Mouse (Mus musculus) neural tube, embryonic 11.5 days (tissue): ENCODE results near the gene Pde6g. TPM values are rescaled to one million over a fixed set of nuclear protein-coding genes. Genes with fewer than 3 reads are reported as not detected.

Experiments used
- ATAC-seq: fragments of 200-750 bp; cut with Nextera tagmentation; 2 replicates; pipeline ENCODE4 v1.8.0; 2017; ENCODE audit warnings: moderate number of reproducible peaks, mild to moderate bottlenecking, moderate TSS enrichment, moderate library complexity; ENCODE audit not compliant: insufficient read depth, low FRiP score, low TSS enrichment
- DNase-seq: peaks from one replicate; pipeline ENCODE4 v3.0.0-alpha.2; 2015; ENCODE audit warnings: low spot score
- H3K27ac ChIP-seq: fragments of 300-500 bp; sonication (generic); 2 replicates; pipeline ENCODE4 v1.5.1; 2014; ENCODE audit warnings: low read depth, mild to moderate bottlenecking, low read length
- H3K27me3 ChIP-seq: fragments of 300-500 bp; sonication (generic); 2 replicates; pipeline ENCODE4 v1.6.1; 2014; ENCODE audit warnings: mild to moderate bottlenecking, low read length, mixed read lengths; ENCODE audit not compliant: control insufficient read depth, insufficient read depth
- H3K36me3 ChIP-seq: fragments of 300-500 bp; sonication (generic); 2 replicates; pipeline ENCODE4 v1.6.1; 2014; ENCODE audit warnings: mild to moderate bottlenecking, low read length, moderate library complexity, mixed read lengths; ENCODE audit not compliant: control insufficient read depth, insufficient read depth
- H3K4me1 ChIP-seq: fragments of 300-500 bp; sonication (generic); 2 replicates; pipeline ENCODE4 v1.6.1; 2014; ENCODE audit warnings: low read length, mixed read lengths; ENCODE audit not compliant: control insufficient read depth, insufficient read depth
- H3K4me2 ChIP-seq: fragments of 300-500 bp; sonication (generic); 2 replicates; pipeline ENCODE4 v1.6.1; 2014; ENCODE audit warnings: low read depth, mild to moderate bottlenecking, moderate library complexity
- H3K4me3 ChIP-seq: fragments of 300-500 bp; sonication (generic); 2 replicates; pipeline ENCODE4 v1.5.1; 2014; ENCODE audit warnings: low read depth, low read length
- H3K9ac ChIP-seq: fragments of 300-500 bp; sonication (generic); 2 replicates; pipeline ENCODE4 v1.6.1; 2014; ENCODE audit warnings: mild to moderate bottlenecking, low read length
- H3K9me3 ChIP-seq: fragments of 300-500 bp; sonication (generic); 2 replicates; pipeline ENCODE4 v1.6.1; 2016; ENCODE audit warnings: low read length; ENCODE audit not compliant: control insufficient read depth
- WGBS: fragments of 180-500 bp; shearing (Covaris S2); extraction: QIAGEN DNeasy Blood & Tissue Kit; methylation state at CpG from one replicate; pipeline ENCODE4 v1.1.7; 2014; 5-methylcytosine and 5-hydroxymethylcytosine counted together
- polyA plus RNA-seq: library from polyadenylated mRNA; unstranded; fragments of >200 nt; fragmentation: Nextera tagmentation; extraction: Ambion mirVana; gene quantifications from 2 replicates; pipeline ENCODE4 v1.2.1, GENCODE M21; 2014

Gene Pde6g
- polyA plus RNA-seq, 1 experiment from 2014 or later: not detected

GRCm38 (mm10) chr11:120493351-120493750, 40.1 kb upstream of the Pde6g start:
- H3K4me2 ChIP-seq: peak overlapping the region; percentile 97
- H3K9ac ChIP-seq: peak overlapping the region; percentile 39; the same call in 1 of the 2 replicates
- no peak overlapping the region for H3K27ac ChIP-seq
- no peak for DNase-seq
- no peaks in the 10 kb centered on the region for H3K9me3 ChIP-seq
- H3K4me1 ChIP-seq: peaks cover 15% of the 10 kb centered on the region
- 62% methylated on average over 3 of the region's 3 CpGs for WGBS
- no peaks in the 10 kb centered on the region for H3K27me3 ChIP-seq
- 0 out of 2 replicates have a peak overlapping the region, but pooled peaks have one; percentile 88 for H3K4me3 ChIP-seq
- H3K36me3 ChIP-seq: peaks cover 18% of the 10 kb centered on the region
- no peak for ATAC-seq

DNA sequence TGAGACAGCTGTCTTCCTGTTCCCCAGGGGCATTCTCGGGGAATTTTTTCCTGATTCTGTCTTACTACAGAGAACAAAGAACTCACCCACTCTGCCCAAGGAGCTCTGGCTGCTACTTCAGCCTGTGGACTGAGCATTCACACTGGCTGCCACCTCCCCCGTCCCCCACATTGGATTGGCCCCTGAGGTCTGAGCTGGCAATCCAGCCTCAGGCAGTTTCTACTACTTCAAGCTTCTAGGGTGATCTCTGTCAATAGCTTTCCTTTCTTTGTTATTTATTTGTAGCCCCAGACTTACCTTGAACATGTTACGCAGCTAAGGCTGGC, 39.5 kb upstream of the Pde6g start:
- Histone ChIP-seq H3K9me3 (no peaks in the 10 kb centered on the region), H3K36me3 (peaks cover 14% of the 10 kb centered on the region), H3K27me3 (no peaks in the 10 kb centered on the region), H3K4me3 (peak overlapping the region; percentile 88), H3K9ac (peak overlapping the region; percentile 39; the same call in 1 of the 2 replicates), H3K4me2 (peak overlapping the region; percentile 97), H3K4me1 (peaks cover 15% of the 10 kb centered on the region), H3K27ac (no peak overlapping the region; the same call in 1 of the 2 replicates)
- WGBS: 27% methylated on average over 3 of the region's 3 CpGs
- DNase-seq: no peak
- no peak for ATAC-seq

- H3K4me1 ChIP-seq: peaks cover 15% of the 10 kb centered on the region
- peak overlapping the region; percentile 81 for H3K9ac ChIP-seq
- no peaks in the 10 kb centered on the region for H3K9me3 ChIP-seq
- peak overlapping the region; percentile 67 for H3K27ac ChIP-seq
- DNase-seq: peak; percentile 49
- ATAC-seq: peak; percentile 45
- peak overlapping the region; percentile 97 for H3K4me2 ChIP-seq
- peak overlapping the region; percentile 88 for H3K4me3 ChIP-seq
- H3K27me3 ChIP-seq: no peaks in the 10 kb centered on the region
- WGBS: 0% methylated on average over 43 of the region's 48 CpGs
- peaks cover 15% of the 10 kb centered on the region for H3K36me3 ChIP-seq
Measured at GRCm38 (mm10) chr11:120492024-120492877, 39.0 kb upstream of the Pde6g start.

DNA sequence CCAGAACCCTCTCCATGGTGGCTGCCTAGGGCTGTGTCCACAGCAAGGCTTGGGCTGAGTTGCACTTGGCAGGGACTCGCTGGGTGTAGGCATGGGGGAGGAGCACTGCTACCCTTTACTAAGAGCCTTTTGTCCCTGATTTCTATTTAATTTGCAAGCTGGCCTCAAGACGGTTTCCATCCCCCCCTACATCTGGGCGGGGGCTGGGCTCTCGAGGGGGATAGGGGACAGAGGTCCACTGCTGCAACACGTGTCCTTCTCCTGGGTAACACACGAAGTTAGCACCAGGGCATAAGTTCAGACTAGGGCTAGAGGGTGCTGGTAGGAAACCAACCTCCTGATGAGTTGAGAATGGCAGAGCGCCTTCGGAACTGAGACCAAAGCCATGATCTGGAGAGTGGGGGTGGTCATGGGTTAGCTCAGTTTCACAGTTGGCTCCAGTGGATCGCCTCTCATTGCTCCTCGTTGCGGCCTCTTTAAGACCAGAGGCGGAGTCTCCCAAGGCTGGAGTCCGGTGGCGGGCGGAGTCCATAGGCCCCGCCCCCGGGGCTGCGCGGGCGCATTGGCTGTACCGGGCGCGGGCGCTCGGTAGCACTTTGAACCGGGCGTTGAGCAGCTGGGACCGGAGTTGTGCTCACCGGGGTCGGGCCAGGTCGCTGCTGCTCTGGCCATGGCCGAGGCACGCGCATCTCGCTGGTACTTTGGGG, 38.2 kb upstream of the Pde6g start, which contains the start of gene Slc25a10:
Gene Slc25a10 (plus strand): TSS at position 524 of the 707 bp plus-strand sequence.
- Histone ChIP-seq H3K4me2 (peak within 1 kb of the TSS; percentile 97), H3K36me3 (peaks cover 17% of the 10 kb centered on the region), H3K9ac (peak within 1 kb of the TSS; percentile 81), H3K27me3 (no peaks in the 10 kb centered on the region), H3K4me3 (peak within 1 kb of the TSS; percentile 88), H3K27ac (peak within 1 kb of the TSS; percentile 67), H3K4me1 (peaks cover 15% of the 10 kb centered on the region), H3K9me3 (no peaks in the 10 kb centered on the region)
- ATAC-seq: peak; percentile 78
- WGBS: under 1% methylated on average over 35 of the region's 35 CpGs
- DNase-seq: peak; percentile 92

DNA sequence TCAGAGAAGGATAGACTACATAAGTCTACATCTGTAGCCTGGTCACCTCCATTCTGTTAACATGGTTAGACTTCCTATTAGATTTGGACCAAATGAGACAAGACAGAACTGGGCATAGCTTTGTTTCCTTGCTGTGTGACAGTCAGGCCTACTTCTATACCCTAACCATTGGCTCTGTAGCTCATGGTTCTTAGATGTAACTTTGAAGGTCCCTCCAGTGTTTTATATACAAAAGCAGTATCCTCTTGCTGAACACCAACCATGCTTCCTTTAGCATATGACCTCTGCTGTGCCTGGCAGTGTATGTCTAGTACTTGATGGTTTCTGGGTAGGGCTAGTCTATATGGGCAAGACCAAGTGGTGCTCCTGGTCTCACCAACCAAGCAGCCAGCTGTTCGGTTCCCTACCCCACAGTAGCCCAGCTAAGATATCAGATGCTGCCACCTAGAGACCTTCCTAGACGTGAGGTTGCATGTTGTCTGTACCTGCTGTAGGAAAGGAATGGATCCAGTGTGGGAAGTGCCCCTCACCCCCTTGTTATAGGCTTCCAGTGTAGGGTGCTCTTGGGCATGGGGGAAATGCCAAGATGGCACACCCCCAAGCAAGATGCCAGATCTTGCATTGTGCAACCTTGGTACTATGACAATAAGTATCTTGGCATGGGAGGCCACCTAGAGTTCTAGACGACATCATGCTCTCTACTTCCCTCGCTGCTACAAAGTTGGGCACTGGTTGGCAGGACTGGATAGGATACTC, 37.2 kb upstream of the Pde6g start:
- H3K27me3 ChIP-seq: no peaks in the 10 kb centered on the region
- no peak for ATAC-seq
- no peak overlapping the region for H3K9ac ChIP-seq
- no peak overlapping the region for H3K4me3 ChIP-seq
- WGBS: 43% methylated on average over 4 of the region's 4 CpGs
- no peak overlapping the region for H3K27ac ChIP-seq
- H3K9me3 ChIP-seq: no peaks in the 10 kb centered on the region
- no peak for DNase-seq
- H3K4me2 ChIP-seq: peak overlapping the region; percentile 97; the same call in 1 of the 2 replicates
- H3K36me3 ChIP-seq: peaks cover 15% of the 10 kb centered on the region
- H3K4me1 ChIP-seq: peaks cover 19% of the 10 kb centered on the region

GRCm38 (mm10) chr11:120489054-120489761, 35.9 kb upstream of the Pde6g start:
- Histone ChIP-seq H3K27ac (no peak overlapping the region), H3K36me3 (peaks cover 7% of the 10 kb centered on the region), H3K9ac (no peak overlapping the region), H3K4me1 (peaks cover 21% of the 10 kb centered on the region), H3K4me2 (no peak overlapping the region), H3K27me3 (no peaks in the 10 kb centered on the region), H3K4me3 (0 out of 2 replicates have a peak overlapping the region, but pooled peaks have one; percentile 9), H3K9me3 (no peaks in the 10 kb centered on the region)
- peak; percentile 54 for DNase-seq
- ATAC-seq: peak; percentile 7; the same call in 1 of the 2 replicates
- 62% methylated on average over 4 of the region's 4 CpGs for WGBS

DNA sequence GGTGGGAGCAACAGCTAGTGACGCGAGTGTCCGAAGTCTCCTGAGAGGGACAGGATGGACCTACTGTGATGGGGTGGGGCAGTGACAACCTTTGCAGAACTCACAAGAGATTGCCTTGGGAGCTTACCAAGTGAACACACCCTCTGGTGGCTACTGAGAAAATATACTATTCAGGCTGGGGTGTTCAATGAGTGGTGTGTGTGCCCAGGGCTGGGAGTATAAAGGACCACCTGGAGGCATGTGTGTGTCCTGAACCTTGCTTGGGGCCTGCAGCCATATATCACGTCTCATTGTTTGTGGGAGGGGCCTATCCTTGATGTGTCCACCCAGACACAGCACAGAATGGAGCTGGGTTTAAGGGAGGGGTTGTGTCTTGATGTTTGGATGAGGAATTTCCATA, 35.2 kb upstream of the Pde6g start:
- no peak overlapping the region for H3K9ac ChIP-seq
- H3K36me3 ChIP-seq: peaks cover 7% of the 10 kb centered on the region
- no peak for ATAC-seq

GRCm38 (mm10) chr11:120485251-120485650, 32.0 kb upstream of the Pde6g start:
- peaks cover 12% of the 10 kb centered on the region for H3K4me1 ChIP-seq
- H3K27me3 ChIP-seq: no peaks in the 10 kb centered on the region
- no peaks in the 10 kb centered on the region for H3K9me3 ChIP-seq
- peak overlapping the region; percentile 75 for H3K4me2 ChIP-seq
- no peak overlapping the region for H3K27ac ChIP-seq
- no peak for DNase-seq
- peaks cover 22% of the 10 kb centered on the region for H3K36me3 ChIP-seq
- ATAC-seq: no peak
- WGBS: 8% methylated on average over 10 of the region's 10 CpGs
- peak overlapping the region; percentile 73 for H3K9ac ChIP-seq
- peak overlapping the region; percentile 98 for H3K4me3 ChIP-seq

More for the DNA sequence above, 35.2 kb upstream of the Pde6g start:
- no peak for DNase-seq
- Histone ChIP-seq H3K9me3 (no peaks in the 10 kb centered on the region), H3K4me3 (no peak overlapping the region), H3K4me2 (no peak overlapping the region), H3K4me1 (peaks cover 24% of the 10 kb centered on the region), H3K27me3 (no peaks in the 10 kb centered on the region), H3K27ac (no peak overlapping the region)
- 79% methylated on average over 4 of the region's 4 CpGs for WGBS
